In the genomic region with DNA sequence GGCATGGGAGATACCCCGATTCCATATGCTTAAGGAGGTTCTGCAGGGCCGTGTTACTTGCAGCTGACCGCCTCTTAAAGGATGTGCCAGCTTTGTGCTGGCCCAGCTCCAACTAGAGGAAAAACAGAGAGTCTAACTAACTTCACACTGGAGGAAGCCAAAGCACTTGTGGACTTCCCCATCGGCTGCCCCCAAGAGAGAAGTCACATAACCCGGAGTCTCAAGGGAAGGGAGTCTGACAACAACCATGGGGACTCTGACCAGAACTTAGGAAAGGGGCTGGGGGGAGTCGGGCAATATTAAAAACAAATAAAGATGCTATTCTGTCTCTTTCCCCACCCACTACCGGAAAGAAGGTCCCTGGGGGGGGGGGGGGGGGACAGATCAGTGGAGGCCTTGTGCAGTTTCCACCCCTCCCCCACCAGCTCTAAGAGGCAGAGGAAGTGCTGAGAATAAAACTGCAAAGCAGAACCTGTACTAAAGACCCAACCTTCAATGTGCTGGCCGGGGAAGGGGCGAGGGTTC, we compare ENCODE assay signal across 9 mouse cellular contexts. TPM values are rescaled to one million over a fixed set of nuclear protein-coding genes. Genes with fewer than 3 reads are reported as not detected.
DNase-seq lines count a peak whose midpoint lies in the region; ATAC-seq and TF ChIP-seq lines count a peak whose summit lies in the region.
"Had no signal": no experiment of that assay in that cellular context is flagged by ENCODE, and none has a peak within 500 bp of the region (broad histone marks: within the 10 kb centered on the region; RNA-seq: fewer than 3 reads in every experiment).

No protein-coding gene starts in this region.

- TF ChIP-seq EP300 in lung, postnatal 0 days (IDR thresholded peaks at IDR 0.05), result no peak; the same call in 1 of the 2 replicates

- ATAC-seq in hindbrain, embryonic 11.5 days (ENCODE audit: low FRiP score), result no peak; the same call in 1 of the 2 replicates
- no peak for ATAC-seq in heart, embryonic 11.5 days (replicated peaks; ENCODE audit: insufficient number of reproducible peaks, low FRiP score, low TSS enrichment)
- ATAC-seq in kidney, embryonic 14.5 days (ENCODE audit: low FRiP score, low TSS enrichment), result no peak
- ATAC-seq in lung, postnatal 0 days, result peak; percentile 7; the same call in 1 of the 2 replicates
- ATAC-seq: Patski had no signal

- WGBS in hindbrain, embryonic 10.5 days, result 61% methylated on average over 9 of the region's 9 CpGs
- whole genome bisulfite sequencing in hindbrain, embryonic 11.5 days, result 56% methylated on average over 8 of the region's 9 CpGs
- 47% methylated on average over 9 of the region's 9 CpGs for WGBS in heart, embryonic 11.5 days (ENCODE audit: insufficient replicate concordance)
- 45% methylated on average over 9 of the region's 9 CpGs for WGBS in kidney, embryonic 14.5 days
- 13% methylated on average over 9 of the region's 9 CpGs for WGBS in lung, postnatal 0 days

- no peak for TF ChIP-seq CTCF in lung, postnatal 0 days (IDR thresholded peaks at IDR 0.05)

- no peaks in the 10 kb centered on the region for H3K36me3 ChIP-seq in hindbrain, embryonic 10.5 days
- H3K36me3 ChIP-seq in hindbrain, embryonic 11.5 days (ENCODE audit: control insufficient read depth, insufficient read depth, low read length), result no peaks in the 10 kb centered on the region
- no peaks in the 10 kb centered on the region for H3K36me3 ChIP-seq in heart, embryonic 11.5 days (ENCODE audit: control insufficient read depth, insufficient read depth, low read length)
- H3K36me3 ChIP-seq in kidney, embryonic 14.5 days (ENCODE audit: control insufficient read depth, insufficient read depth, low read length), result no peaks in the 10 kb centered on the region
- no peaks in the 10 kb centered on the region for H3K36me3 ChIP-seq in lung, postnatal 0 days (ENCODE audit: insufficient read depth, low read length)

- H3K27me3 ChIP-seq in hindbrain, embryonic 10.5 days (ENCODE audit: insufficient read depth, poor library complexity, severe bottlenecking), result peaks cover 9% of the 10 kb centered on the region
- H3K27me3 ChIP-seq in hindbrain, embryonic 11.5 days (ENCODE audit: control insufficient read depth, insufficient read depth, low read length), result no peaks in the 10 kb centered on the region
- H3K27me3 ChIP-seq in heart, embryonic 11.5 days (ENCODE audit: control insufficient read depth, insufficient read depth, low read length), result no peaks in the 10 kb centered on the region
- H3K27me3 ChIP-seq in kidney, embryonic 14.5 days (ENCODE audit: control insufficient read depth, insufficient read depth, low read length), result no peaks in the 10 kb centered on the region
- no peaks in the 10 kb centered on the region for H3K27me3 ChIP-seq in lung, postnatal 0 days (replicated peaks; ENCODE audit: insufficient read depth, low read length)
- H3K27me3 ChIP-seq: Patski had no signal

- no peak overlapping the region for H3K9ac ChIP-seq in hindbrain, embryonic 11.5 days (ENCODE audit: low read depth, low read length)
- no peak overlapping the region; the same call in 1 of the 2 replicates for H3K9ac ChIP-seq in heart, embryonic 11.5 days (ENCODE audit: low read depth, low read length)
- H3K9ac ChIP-seq in kidney, embryonic 14.5 days (ENCODE audit: low read depth, low read length), result no peak overlapping the region
- H3K9ac ChIP-seq in lung, postnatal 0 days (replicated peaks; ENCODE audit: low read depth), result no peak overlapping the region

- no peaks in the 10 kb centered on the region for H3K9me3 ChIP-seq in hindbrain, embryonic 10.5 days
- no peaks in the 10 kb centered on the region for H3K9me3 ChIP-seq in hindbrain, embryonic 11.5 days (ENCODE audit: control insufficient read depth, low read length)
- no peaks in the 10 kb centered on the region for H3K9me3 ChIP-seq in heart, embryonic 11.5 days (replicated peaks; ENCODE audit: control insufficient read depth, low read length)
- no peaks in the 10 kb centered on the region for H3K9me3 ChIP-seq in kidney, embryonic 14.5 days (ENCODE audit: control insufficient read depth, low read length)
- H3K9me3 ChIP-seq in lung, postnatal 0 days (ENCODE audit: low read length), result no peaks in the 10 kb centered on the region

- no peak overlapping the region for H3K4me2 ChIP-seq in hindbrain, embryonic 11.5 days (replicated peaks; ENCODE audit: low read depth, low read length)
- no peak overlapping the region for H3K4me2 ChIP-seq in heart, embryonic 11.5 days
- 0 out of 2 replicates have a peak overlapping the region, but pooled peaks have one; percentile 13 for H3K4me2 ChIP-seq in kidney, embryonic 14.5 days (replicated peaks; ENCODE audit: low read depth, low read length)
- H3K4me2 ChIP-seq in lung, postnatal 0 days (replicated peaks; ENCODE audit: low read depth, low read length), result peak overlapping the region; percentile 28

- H3K27ac ChIP-seq in hindbrain, embryonic 10.5 days, result peak overlapping the region; percentile 47
- H3K27ac ChIP-seq in hindbrain, embryonic 11.5 days (ENCODE audit: low read depth, low read length), result no peak overlapping the region
- peak overlapping the region; percentile 62 for H3K27ac ChIP-seq in heart, embryonic 11.5 days (ENCODE audit: low read depth, low read length)
- 0 out of 2 replicates have a peak overlapping the region, but pooled peaks have one; percentile 13 for H3K27ac ChIP-seq in kidney, embryonic 14.5 days (ENCODE audit: low read depth, low read length)
- peak overlapping the region; percentile 73 for H3K27ac ChIP-seq in lung, postnatal 0 days (ENCODE audit: low read length)

- peaks cover 96% of the 10 kb centered on the region for H3K4me1 ChIP-seq in hindbrain, embryonic 10.5 days (replicated peaks)
- H3K4me1 ChIP-seq in hindbrain, embryonic 11.5 days (replicated peaks; ENCODE audit: control insufficient read depth, insufficient read depth, low read length), result peaks cover 15% of the 10 kb centered on the region
- peaks cover 84% of the 10 kb centered on the region for H3K4me1 ChIP-seq in heart, embryonic 11.5 days (ENCODE audit: control insufficient read depth, insufficient read depth, low read length)
- H3K4me1 ChIP-seq in kidney, embryonic 14.5 days (ENCODE audit: control insufficient read depth, insufficient read depth, low read length), result peaks cover 62% of the 10 kb centered on the region
- peaks cover 55% of the 10 kb centered on the region for H3K4me1 ChIP-seq in lung, postnatal 0 days (ENCODE audit: insufficient read depth, low read depth, low read length)

- no peak overlapping the region for H3K4me3 ChIP-seq in hindbrain, embryonic 10.5 days
- H3K4me3 ChIP-seq in hindbrain, embryonic 11.5 days (ENCODE audit: low read depth, low read length), result no peak overlapping the region
- no peak overlapping the region for H3K4me3 ChIP-seq in heart, embryonic 11.5 days (ENCODE audit: low read depth, low read length)
- no peak overlapping the region for H3K4me3 ChIP-seq in kidney, embryonic 14.5 days (ENCODE audit: low read length)
- no peak overlapping the region for H3K4me3 ChIP-seq in lung, postnatal 0 days (ENCODE audit: low read depth, low read length)

- no peak for DNase-seq in hindbrain, embryonic 10.5 days (ENCODE audit: low spot score)
- DNase-seq in hindbrain, embryonic 11.5 days (ENCODE audit: low spot score), result no peak
- DNase-seq in adrenal gland, postnatal 36 days, result peak; percentile 34 to 69
- peak; percentile 73 for DNase-seq in lung, postnatal 0 days (ENCODE audit: low spot score)
- peak; percentile 67 to 84 for DNase-seq in spleen, postnatal 4 days (ENCODE audit: low spot score in 2 of 2)
- no peak for DNase-seq in ovary, postnatal 10 days (ENCODE audit: low spot score)

RNA-seq across cellular contexts. Expression of a gene that starts 17.3 kb away (rescaled TPM):
- 2.7 TPM in 2 replicates for polyA plus RNA-seq in hindbrain, embryonic 10.5 days (2016; fragmentation: Nextera tagmentation; extraction: Ambion mirVana)
- polyA plus RNA-seq in hindbrain, embryonic 11.5 days (2014; fragmentation: Nextera tagmentation; extraction: Ambion mirVana), result 5.5 and 6.9 TPM in 2 replicates
- 10 to 100 TPM; 46.5 to 65.9 TPM for total RNA-seq in adrenal gland, postnatal 36 days (2021)
- 6.9 and 10.1 TPM in 2 replicates for polyA plus RNA-seq in heart, embryonic 11.5 days (2014; fragmentation: Nextera tagmentation; extraction: Ambion mirVana)
- 8.7 and 9.6 TPM in 2 replicates for polyA plus RNA-seq in kidney, embryonic 14.5 days (2014; fragmentation: Nextera tagmentation; extraction: Ambion mirVana)
- polyA plus RNA-seq in lung, postnatal 0 days (2015; fragmentation: Nextera tagmentation; extraction: Ambion mirVana), result 5.6 and 6.4 TPM in 2 replicates

Comparison
In these comparisons a context has a peak if more than half of its experiments do, and no peak if none do; other contexts are left out.
1. DNase-seq: peak in adrenal gland, postnatal 36 days (2 of 2), lung, postnatal 0 days (single experiment) and spleen, postnatal 4 days (2 of 2); none in hindbrain, embryonic 10.5 days (single experiment), hindbrain, embryonic 11.5 days (single experiment) and ovary, postnatal 10 days (single experiment).
2. H3K4me2 ChIP-seq: peak in kidney, embryonic 14.5 days (single experiment) and lung, postnatal 0 days (single experiment); none in hindbrain, embryonic 11.5 days (single experiment) and heart, embryonic 11.5 days (single experiment).